Mouse (Mus musculus): Measurements from ENCODE around the gene Cmtm7. TPM values are rescaled to one million over a fixed set of nuclear protein-coding genes. Genes with fewer than 3 reads are reported as not detected.
A peak's percentile ranks its signal among the peaks of the same experiment; 100 is the strongest.
"Not testable (repeated sequence)": the region's sequence is repeated elsewhere in the genome, so short reads cannot be mapped to it uniquely, and the experiment has no call there.

Gene Cmtm7
- polyA plus RNA-seq, 1 experiment = 38.1 TPM

- Histone ChIP-seq H3K27me3 (ENCODE audit: control insufficient read depth, insufficient read depth, insufficient read length) (no peaks in the 10 kb centered on the region), H3K79me2 (ENCODE audit: control insufficient read depth, insufficient read depth) (peaks cover 25% of the 10 kb centered on the region), H3K36me3 (ENCODE audit: control insufficient read depth, insufficient read depth) (no peaks in the 10 kb centered on the region), H3ac (ENCODE audit: control insufficient read depth, insufficient read length) (peak within 1 kb of the TSS; percentile 12), H3K4me3 (peak within 1 kb of the TSS; percentile 44), H3K4me2 (ENCODE audit: low read depth) (peak within 1 kb of the TSS; percentile 84)
- TF ChIP-seq POLR2A (IDR thresholded peaks at IDR 0.05; ENCODE audit: insufficient read length, low read depth) = peak; percentile 99
- no peak for TF ChIP-seq E2F4 (IDR thresholded peaks at IDR 0.05; ENCODE audit: insufficient read depth)
- peak; percentile 58 for TF ChIP-seq SRF (IDR thresholded peaks at IDR 0.05; ENCODE audit: control insufficient read depth, insufficient read length, low read depth)
- TF ChIP-seq POLR2AphosphoS2 (IDR thresholded peaks at IDR 0.05; ENCODE audit: insufficient read length, low read depth) = peak; percentile 99
Observed at GRCm38 (mm10) chr9:114731011-114731755, 50.5 kb downstream of the Cmtm7 start, which contains the start of gene Cmtm6. Gene Cmtm6 (plus strand): TSS chr9:114731116.

- peaks cover 2% of the 10 kb centered on the region for H3K36me3 ChIP-seq (ENCODE audit: control insufficient read depth, insufficient read depth)
- H3K27me3 ChIP-seq (ENCODE audit: control insufficient read depth, insufficient read depth, insufficient read length) = no peaks in the 10 kb centered on the region
- peaks cover 25% of the 10 kb centered on the region for H3K79me2 ChIP-seq (ENCODE audit: control insufficient read depth, insufficient read depth)
- no peak for TF ChIP-seq E2F4 (IDR thresholded peaks at IDR 0.05; ENCODE audit: insufficient read depth)
- TF ChIP-seq MYOD1 (IDR thresholded peaks at IDR 0.05; ENCODE audit: control insufficient read depth in 1 of 3, insufficient read length in 2 of 3, low read depth in 2 of 3) = no peak
- no peak for TF ChIP-seq POLR2AphosphoS2 (IDR thresholded peaks at IDR 0.05; ENCODE audit: insufficient read length, low read depth)
- TF ChIP-seq CEBPB (IDR thresholded peaks at IDR 0.05; ENCODE audit: insufficient read depth, poor library complexity, severe bottlenecking) = no peak
- TF ChIP-seq MYOG (IDR thresholded peaks at IDR 0.05; ENCODE audit: control insufficient read depth in 1 of 3, insufficient read depth in 1 of 3, insufficient read length in 2 of 3, low read depth in 2 of 3) = no peak
- no peak for TF ChIP-seq SRF (IDR thresholded peaks at IDR 0.05; ENCODE audit: control insufficient read depth, insufficient read length, low read depth)
- TF ChIP-seq REST (IDR thresholded peaks at IDR 0.05; ENCODE audit: insufficient read depth, insufficient read length) = no peak
- TF ChIP-seq TCF12 (IDR thresholded peaks at IDR 0.05; ENCODE audit: insufficient read depth, poor library complexity, severe bottlenecking) = no peak
- TF ChIP-seq TCF3 (IDR thresholded peaks at IDR 0.05; ENCODE audit: insufficient read length, low read depth) = no peak
- no peak for TF ChIP-seq MAX (IDR thresholded peaks at IDR 0.05; ENCODE audit: low read depth)
- TF ChIP-seq USF1 (IDR thresholded peaks at IDR 0.05; ENCODE audit: low read depth) = no peak
- TF ChIP-seq POLR2A (IDR thresholded peaks at IDR 0.05; ENCODE audit: insufficient read length, low read depth) = no peak
- H3K4me2 ChIP-seq (ENCODE audit: low read depth) = peak overlapping the region; percentile 56
- peak overlapping the region; percentile 44 for H3K4me3 ChIP-seq
- peak overlapping the region; percentile 12 for H3ac ChIP-seq (ENCODE audit: control insufficient read depth, insufficient read length)
Observed at GRCm38 (mm10) chr9:114729911-114730805, 51.5 kb downstream of the Cmtm7 start.

GRCm38 (mm10) chr9:114728432-114728831 lies 53.2 kb downstream of the Cmtm7 start:
- Histone ChIP-seq H3K36me3 (ENCODE audit: control insufficient read depth, insufficient read depth) (peaks cover 17% of the 10 kb centered on the region), H3K79me2 (ENCODE audit: control insufficient read depth, insufficient read depth) (peaks cover 13% of the 10 kb centered on the region)
- H3ac ChIP-seq (ENCODE audit: control insufficient read depth, insufficient read length); H3K4me3 ChIP-seq; H3K27me3 ChIP-seq (ENCODE audit: control insufficient read depth, insufficient read depth, insufficient read length); H3K4me2 ChIP-seq (ENCODE audit: low read depth): not testable (repeated sequence)

GRCm38 (mm10) chr9:114727315-114727714 lies 54.3 kb downstream of the Cmtm7 start:
- Histone ChIP-seq H3K36me3 (ENCODE audit: control insufficient read depth, insufficient read depth) (peaks cover 22% of the 10 kb centered on the region), H3K4me3 (no peak overlapping the region), H3ac (ENCODE audit: control insufficient read depth, insufficient read length) (no peak overlapping the region), H3K4me2 (ENCODE audit: low read depth) (no peak overlapping the region), H3K79me2 (ENCODE audit: control insufficient read depth, insufficient read depth) (peaks cover 6% of the 10 kb centered on the region), H3K27me3 (ENCODE audit: control insufficient read depth, insufficient read depth, insufficient read length) (no peaks in the 10 kb centered on the region)
- TF ChIP-seq MAX (IDR thresholded peaks at IDR 0.05; ENCODE audit: low read depth) (no peak), MYOG (IDR thresholded peaks at IDR 0.05; ENCODE audit: control insufficient read depth in 1 of 3, insufficient read depth in 1 of 3, insufficient read length in 2 of 3, low read depth in 2 of 3) (no peak), TCF3 (IDR thresholded peaks at IDR 0.05; ENCODE audit: insufficient read length, low read depth) (no peak), POLR2AphosphoS2 (IDR thresholded peaks at IDR 0.05; ENCODE audit: insufficient read length, low read depth) (no peak), POLR2A (IDR thresholded peaks at IDR 0.05; ENCODE audit: insufficient read length, low read depth) (no peak), CEBPB (IDR thresholded peaks at IDR 0.05; ENCODE audit: insufficient read depth, poor library complexity, severe bottlenecking) (no peak), TCF12 (IDR thresholded peaks at IDR 0.05; ENCODE audit: insufficient read depth, poor library complexity, severe bottlenecking) (no peak), SRF (IDR thresholded peaks at IDR 0.05; ENCODE audit: control insufficient read depth, insufficient read length, low read depth) (no peak), E2F4 (IDR thresholded peaks at IDR 0.05; ENCODE audit: insufficient read depth) (no peak), USF1 (IDR thresholded peaks at IDR 0.05; ENCODE audit: low read depth) (no peak), REST (IDR thresholded peaks at IDR 0.05; ENCODE audit: insufficient read depth, insufficient read length) (no peak), MYOD1 (IDR thresholded peaks at IDR 0.05; ENCODE audit: control insufficient read depth in 1 of 3, insufficient read length in 2 of 3, low read depth in 2 of 3) (no peak)

All from myocyte (in vitro differentiated cells).